Mouse (Mus musculus) cortical plate, adult 2 months (tissue): ENCODE results near the gene Olfr1090. TPM values are rescaled to one million over a fixed set of nuclear protein-coding genes. Genes with fewer than 3 reads are reported as not detected.

Experiments used
- H3K27ac ChIP-seq: fragments of 200-500 bp; 2 replicates; pipeline ENCODE4 v1.5.1; 2012; ENCODE audit warnings: low read length, control low read depth, inconsistent platforms; ENCODE audit not compliant: insufficient read depth
- H3K4me1 ChIP-seq: fragments of 200-500 bp; 2 replicates; pipeline ENCODE4 v1.6.1; 2011; ENCODE audit warnings: low read length; ENCODE audit not compliant: control insufficient read depth, insufficient read depth
- H3K4me3 ChIP-seq: fragments of 200-500 bp; 2 replicates; pipeline ENCODE4 v1.5.1; 2011; ENCODE audit warnings: mild to moderate bottlenecking, low read length, control low read depth; ENCODE audit not compliant: insufficient read depth
- CTCF ChIP-seq: fragments of 200-500 bp; IDR thresholded peaks from 2 replicates; pipeline ENCODE4 v1.5.1; 2011; ENCODE audit warnings: mild to moderate bottlenecking, control low read depth, low read length; ENCODE audit not compliant: insufficient read depth; ENCODE audit errors: extremely low read depth
- POLR2A ChIP-seq: fragments of 200-500 bp; IDR thresholded peaks from 2 replicates; pipeline ENCODE4 v1.6.1; 2011; ENCODE audit warnings: mild to moderate bottlenecking, low read length, control low read depth; ENCODE audit not compliant: insufficient read depth; ENCODE audit errors: extremely low read depth
- polyA plus RNA-seq: library from polyadenylated mRNA; depleted of rRNA; stranded (reverse); fragments of >200 nt; gene quantifications from 2 replicates; pipeline ENCODE4 v1.2.3, GENCODE M21; 2012; rRNA removed

The Olfr1090 gene
- polyA plus RNA-seq, result not detected in 2 replicates

DNA sequence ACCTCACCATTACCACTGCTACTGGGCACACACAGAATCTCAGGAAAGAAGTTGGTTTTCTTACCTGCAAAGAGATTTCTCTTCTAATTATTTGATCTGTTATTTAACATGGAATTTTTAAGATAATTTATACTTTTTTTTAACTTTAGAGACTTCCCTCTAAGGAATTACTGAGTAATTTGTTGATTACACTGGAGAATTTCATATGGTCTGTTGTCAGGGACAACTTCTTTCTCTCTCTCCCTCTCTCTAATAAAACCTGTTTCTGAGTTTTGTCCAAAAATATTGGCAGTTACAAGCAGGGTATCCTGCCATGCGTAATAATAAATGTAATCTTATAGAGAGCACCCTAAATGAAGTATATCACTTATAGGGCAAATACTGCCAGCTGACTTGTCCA, at the start of gene Olfr1090:
Gene Olfr1090, minus strand, starts transcription at position 101 of the 400 bp plus-strand sequence.
- Histone ChIP-seq H3K4me3 (no peak within 1 kb of the TSS), H3K4me1 (no peaks in the 10 kb centered on the region), H3K27ac (no peak within 1 kb of the TSS)
- no peak for TF ChIP-seq POLR2A
- TF ChIP-seq CTCF, result no peak

DNA sequence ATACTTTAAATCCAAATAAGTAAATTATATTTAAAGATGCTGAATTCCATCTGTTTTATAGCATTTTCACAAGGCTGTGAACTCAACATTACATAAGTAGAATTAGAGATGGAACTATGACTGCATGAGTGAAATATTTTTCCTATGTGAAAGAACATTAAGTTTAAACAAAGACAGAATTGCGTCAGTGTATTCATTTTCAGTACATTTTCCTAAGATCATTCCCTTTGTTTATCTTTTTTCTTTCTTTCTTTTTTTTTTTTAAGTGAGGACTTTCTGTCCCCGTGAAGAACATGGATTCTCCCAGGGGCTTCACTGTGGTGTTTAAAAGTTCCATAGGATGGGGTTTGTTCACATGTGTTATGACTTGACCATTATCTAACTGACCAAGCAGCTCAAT, 23.4 kb upstream of the Olfr1090 start, which contains the start of gene Olfr1093:
Gene Olfr1093, plus strand, starts transcription at position 301 of the 400 bp plus-strand sequence.
- no peak for TF ChIP-seq CTCF
- H3K27ac ChIP-seq, result no peak within 1 kb of the TSS
- no peak within 1 kb of the TSS for H3K4me3 ChIP-seq
- H3K4me1 ChIP-seq, result no peaks in the 10 kb centered on the region

DNA sequence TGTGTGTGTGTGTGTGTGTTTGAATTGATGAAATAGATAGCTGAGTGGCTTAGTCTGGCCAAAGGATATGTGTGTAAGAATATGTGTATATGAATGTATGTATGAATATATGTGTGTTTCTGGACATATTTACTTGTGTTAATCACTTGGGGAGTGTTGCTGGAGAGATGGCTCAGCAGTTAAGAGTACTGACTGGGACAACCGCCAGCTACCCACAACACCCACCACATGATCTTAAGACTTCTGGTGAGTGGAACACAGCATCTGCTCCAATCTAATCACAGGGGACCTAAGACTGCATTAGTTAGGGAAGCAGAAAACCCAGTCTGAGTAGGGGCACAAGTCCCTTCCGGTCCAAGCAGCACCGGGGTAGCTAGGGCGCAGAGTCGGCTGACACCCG, 2.3 kb upstream of the Olfr1090 start:
- Histone ChIP-seq H3K4me3 (no peak overlapping the region), H3K4me1 (no peaks in the 10 kb centered on the region), H3K27ac (no peak overlapping the region)
- TF ChIP-seq POLR2A, result no peak
- no peak for TF ChIP-seq CTCF

DNA sequence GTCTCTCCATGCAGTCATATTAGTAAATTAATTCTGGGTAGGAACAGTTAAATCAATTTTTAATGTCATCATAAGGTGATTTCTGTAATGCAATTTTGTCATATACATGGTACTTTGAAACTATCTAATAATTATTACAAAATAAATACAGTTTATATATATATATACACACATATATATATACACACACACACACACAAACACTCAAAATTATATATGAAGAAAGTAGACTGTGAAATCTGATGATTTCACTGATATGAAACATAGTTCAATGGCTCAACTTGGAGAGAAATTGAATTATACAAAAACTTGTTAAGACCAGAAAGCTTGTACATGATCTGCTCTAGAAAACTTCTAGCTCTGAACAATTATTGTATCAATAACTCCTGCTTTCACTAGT, 25.2 kb downstream of the Olfr1090 start, which contains the start of gene Olfr1089:
Gene Olfr1089, minus strand, starts transcription at position 101 of the 400 bp plus-strand sequence.
- no peak within 1 kb of the TSS for H3K4me3 ChIP-seq
- no peaks in the 10 kb centered on the region for H3K4me1 ChIP-seq
- TF ChIP-seq CTCF (no peak), POLR2A (no peak)
- H3K27ac ChIP-seq, result no peak within 1 kb of the TSS

Other genes with a start within 250 kb of the Olfr1090 start
- not detected in 2 replicates for gene Olfr1079, start 216.5 kb downstream of the Olfr1090 start, polyA plus RNA-seq
- not detected in 2 replicates for gene Olfr1080, start 200.8 kb downstream of the Olfr1090 start, polyA plus RNA-seq
- not detected in 2 replicates for gene Olfr1082, start 160.0 kb downstream of the Olfr1090 start, polyA plus RNA-seq
- not detected in 2 replicates for gene Olfr1084, start 119.3 kb downstream of the Olfr1090 start, polyA plus RNA-seq
- gene Olfr1085, start 97.0 kb downstream of the Olfr1090 start, polyA plus RNA-seq, result not detected in 2 replicates
- not detected in 2 replicates for gene Olfr1086, start 78.9 kb downstream of the Olfr1090 start, polyA plus RNA-seq
- not detected in 2 replicates for gene Olfr1087, start 60.6 kb downstream of the Olfr1090 start, polyA plus RNA-seq
- gene Olfr1089, start 25.3 kb downstream of the Olfr1090 start, polyA plus RNA-seq, result not detected in 2 replicates
- not detected in 2 replicates for gene Olfr1093, start 23.5 kb upstream of the Olfr1090 start, polyA plus RNA-seq
- gene Olfr141, start 51.0 kb upstream of the Olfr1090 start, polyA plus RNA-seq, result not detected in 2 replicates
- not detected in 2 replicates for gene Olfr1094, start 65.7 kb upstream of the Olfr1090 start, polyA plus RNA-seq
- gene Olfr1095, start 92.7 kb upstream of the Olfr1090 start, polyA plus RNA-seq, result not detected in 2 replicates
- gene Gm13723, start 115.8 kb upstream of the Olfr1090 start, polyA plus RNA-seq, result not detected in 2 replicates
- not detected in 2 replicates for gene Olfr1097, start 133.2 kb upstream of the Olfr1090 start, polyA plus RNA-seq
- gene Olfr1098, start 165.6 kb upstream of the Olfr1090 start, polyA plus RNA-seq, result not detected in 2 replicates
- not detected in 2 replicates for gene Olfr1099, start 201.7 kb upstream of the Olfr1090 start, polyA plus RNA-seq
- not detected in 2 replicates for gene Olfr1100, start 221.0 kb upstream of the Olfr1090 start, polyA plus RNA-seq
- gene Olfr1101, start 232.2 kb upstream of the Olfr1090 start, polyA plus RNA-seq, result not detected in 2 replicates
- gene Olfr1102, start 239.4 kb upstream of the Olfr1090 start, polyA plus RNA-seq, result not detected in 2 replicates